In genomic region chr4:123331961-123332360, GRCm38 (mm10) we compare ENCODE assay signal across 32 mouse cellular contexts. TPM values are rescaled to one million over a fixed set of nuclear protein-coding genes. Genes with fewer than 3 reads are reported as not detected.
"Had no signal": no experiment of that assay in that cellular context is flagged by ENCODE, and none has a peak within 500 bp of the region (broad histone marks: within the 10 kb centered on the region; RNA-seq: fewer than 3 reads in every experiment).

No protein-coding gene starts in this region.

RNA-seq across cellular contexts. Expression of gene Oxct2a, which starts 8.5 kb away (rescaled TPM):
- total RNA-seq: heart, postnatal 10 days; heart, postnatal 14 days; heart, postnatal 25 days; heart, postnatal 36 days; heart, postnatal 4 days; hematopoietic stem cell, adult 5-6 weeks; layer of hippocampus, adult 18-20 months; layer of hippocampus, adult 2 months; layer of hippocampus, postnatal 10 days; layer of hippocampus, postnatal 25 days; left cerebral cortex, adult 2 months had no signal
- polyA plus RNA-seq: heart, embryonic 12.5 days; heart, embryonic 13.5 days; heart, embryonic 14.5 days; heart, embryonic 15.5 days; heart, embryonic 16.5 days; heart, postnatal 0 days; hindbrain, embryonic 10.5 days; hindbrain, embryonic 11.5 days; hindbrain, embryonic 12.5 days; hindbrain, embryonic 13.5 days; hindbrain, embryonic 15.5 days; inflammation-experienced regulatory T-cells, adult 6 months; intestine, embryonic 14.5 days; intestine, embryonic 15.5 days; intestine, embryonic 16.5 days; kidney, embryonic 14.5 days; kidney, embryonic 15.5 days; kidney, postnatal 0 days had no signal

RNA-seq across cellular contexts. Expression of gene Bmp8a, which starts 11.1 kb away (rescaled TPM):
- total RNA-seq: hematopoietic stem cell, adult 5-6 weeks; layer of hippocampus, adult 18-20 months; layer of hippocampus, postnatal 10 days; layer of hippocampus, postnatal 14 days; layer of hippocampus, postnatal 36 days; left cerebral cortex, adult 8-10 months had no signal
- polyA plus RNA-seq: heart, embryonic 14.5 days; heart, embryonic 15.5 days; heart, postnatal 0 days; inflammation-experienced regulatory T-cells, adult 6 months had no signal
